Mouse (Mus musculus) Patski (cell line): ENCODE data around the gene Rsph9. TPM values are rescaled to one million over a fixed set of nuclear protein-coding genes. Genes with fewer than 3 reads are reported as not detected.

ENCODE experiments used
- ATAC-seq: fragments of 100-300 bp; one replicate; pipeline ENCODE4 v1.8.0; 2021
- CTCF ChIA-PET: fragments of 350-600 bp; sonication (Branson Sonifier 250); formaldehyde crosslinking; loops from one replicate; lab custom pipeline; 2022; ENCODE audit warnings: inconsistent platforms; lab: Charles Lee
- POLR2A ChIA-PET: fragments of 350-600 bp; sonication (Branson Sonifier 250); formaldehyde crosslinking; loops from one replicate; lab custom pipeline; 2022; ENCODE audit warnings: antibody characterized with exemption, inconsistent platforms; lab: Charles Lee
- DNase-seq: peaks from one replicate; pipeline ENCODE4 v3.0.0-alpha.2; 2011; ENCODE audit warnings: low read depth, low spot score
- H3K27me3 ChIP-seq: fragments of 371-371 bp; one replicate; pipeline ENCODE4 v1.5.1; 2021
- CTCF ChIP-seq: fragments of 100-300 bp; IDR thresholded peaks from one replicate; pipeline ENCODE4 v1.5.1; 2021
- in situ Hi-C: fragments of 300-500 bp; cut with MboI; formaldehyde crosslinking; loops from 3 replicates; pipeline ENCODE4 v1.11.1; 2018; ENCODE audit warnings: low pct_unique_long_range_greater_than_20kb, mixed read lengths
- polyA plus RNA-seq: library from polyadenylated mRNA; unstranded; gene quantifications from one replicate; pipeline ENCODE4 v1.2.3, GENCODE M21; 2021

Gene Rsph9
- polyA plus RNA-seq, result 29.3 TPM

DNA sequence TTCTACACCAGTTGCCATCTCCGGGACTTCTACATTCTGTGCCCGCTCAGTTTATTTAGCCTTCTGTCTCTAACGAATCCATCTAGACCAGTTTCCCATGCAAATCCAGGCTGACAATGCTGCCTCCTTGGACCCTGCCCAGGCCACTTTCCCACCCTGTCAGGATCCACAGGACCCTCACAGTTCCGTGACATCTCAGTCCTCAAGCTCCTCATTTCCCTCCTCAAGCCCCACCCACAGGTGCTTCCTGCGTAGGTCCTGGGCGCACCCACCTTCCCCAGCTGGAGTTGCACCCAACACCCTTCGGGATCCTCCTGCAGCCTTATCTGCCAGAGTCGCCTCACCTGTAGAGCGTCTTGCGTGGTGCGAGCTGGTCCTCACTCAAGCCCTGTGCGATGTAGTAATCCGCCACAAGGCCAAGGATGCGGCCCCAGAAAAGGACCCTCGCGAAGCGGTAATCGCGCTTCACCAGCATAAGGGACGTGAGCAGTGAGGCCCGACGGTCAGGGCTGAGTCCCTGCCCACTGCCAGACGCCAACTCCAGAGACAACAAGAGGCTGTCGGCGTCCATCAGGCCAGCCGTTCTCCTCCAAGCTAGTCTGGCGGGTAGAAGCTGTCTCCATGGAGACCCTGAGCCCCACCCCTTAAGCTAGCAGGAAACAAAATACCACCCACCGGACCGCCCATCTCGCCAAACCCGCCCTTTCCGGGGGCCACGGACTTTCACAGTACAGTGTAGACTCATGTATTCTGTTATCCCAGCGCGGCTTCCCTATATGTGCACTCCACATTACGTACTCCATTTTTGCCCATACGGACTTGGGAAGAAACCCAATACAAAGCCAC lies at the start of gene Rsph9:
Gene Rsph9, minus strand, starts transcription at position 639 of the 846 bp plus-strand sequence.
- no peak for TF ChIP-seq CTCF
- no peaks in the 10 kb centered on the region for H3K27me3 ChIP-seq
- POLR2A ChIA-PET, result interaction anchor here (1.0 kb wide), 1 partner anchor 19 kb away, joined by 3 read pairs; no protein-coding TSS in a partner anchor
- CTCF ChIA-PET, result interaction anchor here (0.8 to 1.8 kb wide), 2 partner anchors 11 to 12 kb away, joined by 5 to 6 read pairs; no protein-coding TSS in a partner anchor
- in situ Hi-C loops, result no loop called here
- ATAC-seq, result peak; percentile 32
- no peak for DNase-seq

DNA sequence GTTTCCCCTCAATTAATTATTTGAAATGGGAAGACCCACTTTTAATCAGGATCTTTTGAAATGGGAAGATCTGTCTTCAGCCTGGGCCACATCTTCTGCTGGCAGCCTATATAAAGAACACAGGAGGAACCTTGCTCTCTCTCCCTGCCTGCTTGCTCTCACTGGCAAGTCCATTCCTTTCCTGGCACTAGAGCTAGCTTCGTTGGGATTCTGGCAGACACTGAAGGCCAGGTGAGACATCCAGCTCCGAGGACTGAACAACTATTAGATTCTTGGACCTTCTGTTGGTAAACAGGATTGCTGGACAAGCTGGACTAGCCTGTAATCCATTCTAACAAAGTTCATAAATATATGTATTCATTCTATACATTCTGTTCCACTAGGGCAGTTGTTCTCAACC lies 44.8 kb upstream of the Rsph9 start:
- ATAC-seq (no peak), DNase-seq (no peak)
- H3K27me3 ChIP-seq, result no peaks in the 10 kb centered on the region
- TF ChIP-seq CTCF, result no peak
- CTCF ChIA-PET, result no interaction called here
- POLR2A ChIA-PET, result no interaction called here
- in situ Hi-C loops, result no loop called here

DNA sequence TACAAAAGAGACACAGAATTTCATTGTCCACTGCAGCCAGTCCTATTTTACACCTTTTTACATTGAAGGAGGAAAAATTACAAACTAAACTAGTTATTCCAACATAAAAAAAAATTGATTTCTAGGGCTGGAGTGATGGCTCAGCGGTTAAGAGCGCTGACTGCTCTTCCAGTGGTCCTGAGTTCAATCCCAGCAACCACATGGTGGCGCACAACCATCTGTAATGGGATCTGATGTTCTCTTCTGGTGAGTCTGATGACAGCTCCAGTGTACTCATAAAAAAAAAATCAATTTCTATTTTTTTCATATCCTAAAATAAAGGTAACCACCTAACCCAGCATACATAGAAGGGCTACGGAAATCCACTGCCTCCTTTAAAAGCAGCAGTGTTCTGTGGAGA lies 38.3 kb upstream of the Rsph9 start:
- ATAC-seq (no peak), DNase-seq (no peak)
- in situ Hi-C loops, result no loop called here
- H3K27me3 ChIP-seq, result no peaks in the 10 kb centered on the region
- peak; percentile 55 for TF ChIP-seq CTCF
- ChIA-PET POLR2A (interaction anchor here (0.6 kb wide), 1 partner anchor 34 kb away, joined by 3 read pairs; no protein-coding TSS in a partner anchor), CTCF (interaction anchor here (1.0 kb wide), 1 partner anchor 10 kb away, joined by 4 read pairs; no protein-coding TSS in a partner anchor)

DNA sequence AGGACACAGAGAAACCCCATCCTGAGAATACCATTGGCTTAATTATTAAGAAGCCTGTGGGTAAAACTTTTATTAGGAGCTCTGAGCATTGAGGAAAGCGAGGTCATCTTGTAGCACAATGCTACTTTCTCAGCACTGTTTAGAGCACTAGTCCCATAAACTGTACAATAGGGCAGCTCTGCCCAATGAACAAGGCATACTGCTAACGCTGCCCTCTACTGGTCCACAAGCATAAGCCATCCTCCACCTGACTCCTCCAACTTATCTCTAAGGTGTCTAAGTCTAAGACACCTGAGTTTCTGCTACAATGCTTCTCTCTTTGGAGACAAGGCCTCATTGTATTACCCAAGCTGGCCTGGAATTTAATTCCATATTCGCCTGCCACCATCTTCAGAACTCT lies 26.5 kb upstream of the Rsph9 start:
- DNase-seq (no peak), ATAC-seq (no peak)
- H3K27me3 ChIP-seq, result no peaks in the 10 kb centered on the region
- in situ Hi-C loops, result no loop called here
- TF ChIP-seq CTCF, result no peak
- ChIA-PET POLR2A (no interaction called here), CTCF (interaction anchor here (0.9 to 1.4 kb wide), 3 partner anchors 10 to 20 kb away, joined by 3 read pairs; no protein-coding TSS in a partner anchor)

DNA sequence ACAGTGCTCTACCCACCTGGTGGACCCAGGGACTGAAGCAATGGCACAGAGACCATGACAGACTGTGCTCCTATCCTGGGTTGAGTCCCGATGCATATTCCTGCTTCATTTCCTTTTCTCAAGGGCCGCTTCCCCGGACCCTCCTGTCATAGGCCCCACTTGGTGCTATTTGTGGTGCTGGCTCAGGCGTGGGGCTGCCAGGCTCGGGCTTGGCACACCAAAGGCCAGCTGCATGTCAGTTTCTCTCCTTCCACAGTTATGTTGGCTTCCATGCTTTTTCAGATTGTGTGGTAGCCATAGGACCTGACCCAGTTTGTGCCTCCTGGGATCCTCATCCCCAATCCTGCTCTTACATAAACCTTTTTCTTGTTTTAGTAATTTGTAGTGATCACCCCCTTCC lies 24.8 kb upstream of the Rsph9 start:
- no peak for ATAC-seq
- no peak for DNase-seq
- CTCF ChIA-PET, result no interaction called here
- POLR2A ChIA-PET, result no interaction called here
- in situ Hi-C loops, result no loop called here
- no peak for TF ChIP-seq CTCF
- no peaks in the 10 kb centered on the region for H3K27me3 ChIP-seq

DNA sequence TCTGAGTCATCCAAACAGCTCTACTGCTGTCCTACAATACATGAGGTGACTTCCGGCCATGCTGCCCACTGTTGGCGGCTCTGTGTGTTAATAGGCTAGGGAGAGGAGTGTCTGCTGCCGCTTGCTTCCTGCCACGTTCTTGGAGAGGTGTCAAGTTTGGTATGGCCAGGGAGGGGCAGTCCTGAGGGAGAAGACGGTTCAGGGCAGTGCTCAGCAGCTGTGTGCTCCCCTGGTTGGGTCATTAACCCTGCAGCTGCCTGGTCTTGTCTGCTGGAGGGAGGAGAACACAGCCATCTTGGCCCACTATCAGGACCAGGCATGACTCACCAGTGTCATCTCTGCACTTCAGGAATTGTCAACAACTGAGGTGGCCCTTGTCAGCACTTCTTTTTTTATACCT lies 24.3 kb upstream of the Rsph9 start:
- DNase-seq (no peak), ATAC-seq (no peak)
- no peak for TF ChIP-seq CTCF
- CTCF ChIA-PET, result interaction anchor here (0.9 kb wide), 1 partner anchor 31 kb away, joined by 3 read pairs; no protein-coding TSS in a partner anchor
- POLR2A ChIA-PET, result no interaction called here
- no peaks in the 10 kb centered on the region for H3K27me3 ChIP-seq
- in situ Hi-C loops, result no loop called here

DNA sequence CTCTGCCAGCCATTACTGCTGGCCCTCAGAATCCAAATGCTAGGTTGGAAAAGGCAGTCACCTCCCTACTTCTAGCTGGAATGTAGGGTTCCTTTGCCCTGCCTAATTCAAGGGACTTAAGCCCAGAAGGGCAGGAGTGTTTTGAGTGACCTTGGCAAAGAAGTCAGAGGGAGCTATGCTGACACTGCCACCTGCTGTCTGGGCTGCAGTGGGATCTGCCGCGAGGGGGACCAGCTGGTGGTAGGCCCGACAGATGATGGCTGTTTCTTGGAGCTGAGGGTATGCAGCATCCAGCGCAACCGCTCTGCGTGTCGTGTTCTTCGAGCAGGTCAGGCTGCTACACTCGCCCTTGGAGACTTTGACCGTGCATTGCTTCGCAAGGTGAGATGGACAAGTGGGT lies 23.0 kb upstream of the Rsph9 start:
- in situ Hi-C loops, result no loop called here
- DNase-seq, result no peak
- ChIA-PET CTCF (no interaction called here), POLR2A (no interaction called here)
- no peak for ATAC-seq
- TF ChIP-seq CTCF, result no peak
- no peaks in the 10 kb centered on the region for H3K27me3 ChIP-seq

DNA sequence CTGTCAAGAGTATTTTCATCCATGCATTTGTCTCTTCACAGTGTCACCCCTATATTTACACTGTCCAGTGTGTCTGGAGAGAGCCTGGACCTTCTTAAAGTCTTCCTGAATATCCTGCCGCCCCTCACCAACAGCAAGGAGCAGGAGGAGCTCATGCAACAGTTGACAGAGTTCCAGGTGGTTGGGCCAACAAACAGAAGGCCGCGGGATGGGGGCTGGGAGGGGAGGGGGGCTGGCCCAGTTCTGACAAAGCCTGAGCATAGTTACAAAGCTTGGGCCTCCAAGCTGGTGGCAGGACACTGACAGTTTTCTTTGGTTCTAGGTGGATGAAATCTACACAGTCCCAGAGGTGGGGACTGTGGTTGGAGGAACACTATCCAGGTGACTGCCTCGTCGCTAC lies 22.3 kb upstream of the Rsph9 start:
- CTCF ChIA-PET, result no interaction called here
- DNase-seq, result no peak
- POLR2A ChIA-PET, result no interaction called here
- no peak for ATAC-seq
- in situ Hi-C loops, result no loop called here
- TF ChIP-seq CTCF, result no peak
- no peaks in the 10 kb centered on the region for H3K27me3 ChIP-seq

DNA sequence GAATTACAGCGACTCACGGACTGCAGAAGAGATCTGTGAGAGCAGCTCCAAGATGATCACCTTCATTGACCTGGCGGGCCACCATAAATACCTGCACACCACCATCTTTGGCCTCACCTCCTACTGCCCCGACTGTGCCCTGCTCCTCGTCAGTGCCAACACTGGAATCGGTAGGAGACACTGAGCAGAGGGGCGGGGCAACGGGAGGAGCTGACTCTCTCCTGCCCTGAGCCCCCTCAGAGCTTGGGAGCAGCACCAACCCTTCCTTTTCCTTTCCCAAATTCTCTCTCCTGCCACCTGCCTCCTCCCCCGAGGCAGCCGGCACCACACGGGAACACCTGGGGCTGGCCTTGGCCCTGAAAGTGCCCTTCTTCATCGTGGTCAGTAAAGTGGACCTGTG lies 21.4 kb upstream of the Rsph9 start:
- DNase-seq, result no peak
- ChIA-PET CTCF (no interaction called here), POLR2A (no interaction called here)
- TF ChIP-seq CTCF, result no peak
- ATAC-seq, result no peak
- in situ Hi-C loops, result no loop called here
- no peaks in the 10 kb centered on the region for H3K27me3 ChIP-seq

DNA sequence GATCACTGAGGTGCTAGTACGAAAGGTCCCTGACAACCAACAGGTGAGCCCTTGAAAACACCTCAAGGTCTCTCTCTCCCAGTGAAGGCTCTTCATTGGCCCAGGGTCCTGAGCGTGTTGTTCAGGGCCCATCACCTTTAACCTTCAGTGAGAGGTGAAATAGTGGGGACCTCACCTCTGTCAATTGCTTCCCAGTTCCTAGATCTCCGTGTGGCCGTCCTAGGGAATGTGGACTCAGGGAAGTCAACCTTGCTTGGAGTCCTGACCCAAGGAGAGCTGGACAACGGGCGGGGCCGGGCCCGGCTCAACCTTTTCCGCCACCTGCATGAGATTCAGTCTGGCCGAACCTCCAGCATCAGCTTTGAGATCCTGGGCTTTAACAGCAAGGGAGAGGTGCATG lies 20.8 kb upstream of the Rsph9 start:
- ChIA-PET CTCF (no interaction called here), POLR2A (no interaction called here)
- no peak for TF ChIP-seq CTCF
- no peak for DNase-seq
- in situ Hi-C loops, result no loop called here
- no peak for ATAC-seq
- H3K27me3 ChIP-seq, result no peaks in the 10 kb centered on the region

DNA sequence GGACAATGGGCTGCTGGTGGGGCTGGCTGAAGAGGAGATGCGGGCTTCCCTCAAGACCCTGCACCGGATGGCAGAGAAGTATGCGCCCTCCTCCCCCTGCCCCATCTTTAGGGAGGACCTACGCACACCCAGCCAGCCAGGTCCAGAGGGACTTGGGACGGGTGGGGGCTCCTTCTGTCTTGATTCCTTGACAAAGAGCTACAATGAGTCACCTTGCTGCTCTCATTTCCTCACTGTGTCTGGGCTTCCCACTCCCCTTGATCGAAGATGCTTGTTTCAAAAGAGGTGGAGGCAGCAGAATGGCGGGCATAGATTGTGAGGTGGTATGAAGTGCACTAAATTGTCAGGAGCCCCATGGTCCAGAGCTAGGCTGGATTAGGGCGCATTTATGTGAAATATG lies 20.3 kb upstream of the Rsph9 start:
- POLR2A ChIA-PET, result no interaction called here
- CTCF ChIA-PET, result no interaction called here
- in situ Hi-C loops, result no loop called here
- ATAC-seq (no peak), DNase-seq (no peak)
- H3K27me3 ChIP-seq, result no peaks in the 10 kb centered on the region
- no peak for TF ChIP-seq CTCF
